Comparison of ENCODE assay signal across 19 mouse cellular contexts in genomic region chr14:24767964-24768363, GRCm38 (mm10).
DNase-seq lines count a peak whose midpoint lies in the region; ATAC-seq lines count a peak whose summit lies in the region.
"Had no signal": no experiment of that assay in that cellular context is flagged by ENCODE, and none has a peak within 500 bp of the region (broad histone marks: within the 10 kb centered on the region; RNA-seq: fewer than 3 reads in every experiment).

No protein-coding gene starts in this region.

- no peaks in the 10 kb centered on the region for H3K36me3 ChIP-seq in hindbrain, embryonic 10.5 days
- H3K36me3 ChIP-seq in hindbrain, embryonic 11.5 days (ENCODE audit: control insufficient read depth, insufficient read depth, low read length): no peaks in the 10 kb centered on the region
- H3K36me3 ChIP-seq in limb, embryonic 11.5 days (ENCODE audit: control insufficient read depth, insufficient read depth, low read length): no peaks in the 10 kb centered on the region
- H3K36me3 ChIP-seq: heart, embryonic 15.5 days had no signal

- WGBS in hindbrain, embryonic 10.5 days: 84% methylated on average over 5 of the region's 5 CpGs
- 84% methylated on average over 5 of the region's 5 CpGs for WGBS in hindbrain, embryonic 11.5 days
- 77% methylated on average over 5 of the region's 5 CpGs for WGBS in limb, embryonic 11.5 days

- H3K9ac ChIP-seq in hindbrain, embryonic 11.5 days (ENCODE audit: low read depth, low read length): no peak overlapping the region
- H3K9ac ChIP-seq in limb, embryonic 11.5 days (ENCODE audit: low read length): no peak overlapping the region
- H3K9ac ChIP-seq: heart, embryonic 15.5 days had no signal

- H3K4me3 ChIP-seq in hindbrain, embryonic 10.5 days: no peak overlapping the region
- no peak overlapping the region for H3K4me3 ChIP-seq in hindbrain, embryonic 11.5 days (ENCODE audit: low read depth, low read length)
- no peak overlapping the region for H3K4me3 ChIP-seq in limb, embryonic 11.5 days (ENCODE audit: low read depth, low read length)
- H3K4me3 ChIP-seq: heart, embryonic 15.5 days had no signal

- no peaks in the 10 kb centered on the region for H3K9me3 ChIP-seq in hindbrain, embryonic 10.5 days
- no peaks in the 10 kb centered on the region for H3K9me3 ChIP-seq in hindbrain, embryonic 11.5 days (ENCODE audit: control insufficient read depth, low read length)
- H3K9me3 ChIP-seq in limb, embryonic 11.5 days (ENCODE audit: control insufficient read depth, low read length): no peaks in the 10 kb centered on the region
- H3K9me3 ChIP-seq: heart, embryonic 15.5 days had no signal

- ATAC-seq in hindbrain, embryonic 11.5 days (ENCODE audit: low FRiP score): no peak
- ATAC-seq in limb, embryonic 11.5 days (ENCODE audit: insufficient number of reproducible peaks, low FRiP score, low TSS enrichment, low read depth): no peak
- ATAC-seq: hindbrain, postnatal 0 days had no signal

- peak overlapping the region; percentile 31; the same call in 1 of the 2 replicates for H3K27ac ChIP-seq in hindbrain, embryonic 10.5 days
- H3K27ac ChIP-seq in hindbrain, embryonic 11.5 days (ENCODE audit: low read depth, low read length): no peak overlapping the region
- H3K27ac ChIP-seq in limb, embryonic 11.5 days (replicated peaks; ENCODE audit: low read depth, low read length): peak overlapping the region; percentile 15; the same call in 1 of the 2 replicates
- H3K27ac ChIP-seq: heart, embryonic 15.5 days; hindbrain, postnatal 0 days; kidney, postnatal 0 days had no signal

- H3K27me3 ChIP-seq in hindbrain, embryonic 10.5 days (ENCODE audit: insufficient read depth, poor library complexity, severe bottlenecking): no peaks in the 10 kb centered on the region
- H3K27me3 ChIP-seq in hindbrain, embryonic 11.5 days (ENCODE audit: control insufficient read depth, insufficient read depth, low read length): no peaks in the 10 kb centered on the region
- no peaks in the 10 kb centered on the region for H3K27me3 ChIP-seq in limb, embryonic 11.5 days (ENCODE audit: control insufficient read depth, insufficient read depth, low read length)
- H3K27me3 ChIP-seq: heart, embryonic 15.5 days had no signal

- DNase-seq in hindbrain, embryonic 10.5 days (ENCODE audit: low spot score): no peak
- no peak for DNase-seq in hindbrain, embryonic 11.5 days (ENCODE audit: low spot score)
- peak; percentile 72 for DNase-seq in right cerebral cortex, adult 18-20 months
- no peak for DNase-seq in right cerebral cortex, postnatal 14 days
- no peak for DNase-seq in limb, embryonic 11.5 days (ENCODE audit: low spot score)
- DNase-seq in retina, embryonic 14.5 days (ENCODE audit: low spot score): no peak
- no peak for DNase-seq in embryo, embryonic 10.5 days (ENCODE audit: low spot score)
- DNase-seq: adrenal gland, postnatal 36 days; cerebellum, adult 2 months; gastrocnemius, postnatal 14 days; heart, postnatal 4 days; kidney, adult 18-20 months; lung, adult 18-20 months; lung, postnatal 14 days; thymus, adult 2 months had no signal

- no peak overlapping the region for H3K4me2 ChIP-seq in hindbrain, embryonic 11.5 days (replicated peaks; ENCODE audit: low read depth, low read length)
- no peak overlapping the region for H3K4me2 ChIP-seq in limb, embryonic 11.5 days (ENCODE audit: low read depth, severe bottlenecking)
- H3K4me2 ChIP-seq: heart, embryonic 15.5 days; liver, embryonic 11.5 days had no signal

- peaks cover 70% of the 10 kb centered on the region for H3K4me1 ChIP-seq in hindbrain, embryonic 10.5 days (replicated peaks)
- H3K4me1 ChIP-seq in hindbrain, embryonic 11.5 days (replicated peaks; ENCODE audit: control insufficient read depth, insufficient read depth, low read length): peaks cover 16% of the 10 kb centered on the region
- H3K4me1 ChIP-seq in limb, embryonic 11.5 days (ENCODE audit: control insufficient read depth, insufficient read depth, low read length): peaks cover 25% of the 10 kb centered on the region
